Mouse (Mus musculus) C2C12 (cell line): ENCODE results near the gene Pyy. TPM values are rescaled to one million over a fixed set of nuclear protein-coding genes. Genes with fewer than 3 reads are reported as not detected.

Experiments used
- H3K27me3 ChIP-seq: one replicate; pipeline ENCODE4 v1.6.1; 2011; ENCODE audit not compliant: control insufficient read depth, insufficient read depth, insufficient read length
- H3K36me3 ChIP-seq: one replicate; pipeline ENCODE4 v1.6.1; 2011; ENCODE audit not compliant: control insufficient read depth, insufficient read depth
- H3K4me3 ChIP-seq: one replicate; pipeline ENCODE4 v1.5.1; 2011; ENCODE audit warnings: mild to moderate bottlenecking, control low read depth; ENCODE audit not compliant: poor library complexity, insufficient read depth, severe bottlenecking
- H3K79me2 ChIP-seq: one replicate; pipeline ENCODE4 v1.6.1; 2011; ENCODE audit not compliant: control insufficient read depth, insufficient read depth
- H3K79me3 ChIP-seq: one replicate; pipeline ENCODE4 v1.6.1; 2011; ENCODE audit warnings: low read depth, control low read depth
- H3ac ChIP-seq: one replicate; pipeline ENCODE3; 2011; ENCODE audit warnings: low read depth; ENCODE audit not compliant: control insufficient read depth, insufficient read length
- CEBPB ChIP-seq: IDR thresholded peaks from one replicate; pipeline ENCODE4 v1.6.1; 2011; ENCODE audit warnings: low read depth, mild to moderate bottlenecking, control low read depth, moderate library complexity
- CTCF ChIP-seq: IDR thresholded peaks from one replicate; pipeline ENCODE4 v1.5.1; 2011; ENCODE audit not compliant: control insufficient read depth, insufficient read depth, insufficient read length
- FOSL1 ChIP-seq: IDR thresholded peaks from one replicate; pipeline ENCODE4 v1.8.0; 2011; ENCODE audit warnings: mild to moderate bottlenecking, low read length; ENCODE audit not compliant: poor library complexity, insufficient read depth, severe bottlenecking
- MAX ChIP-seq: IDR thresholded peaks from one replicate; pipeline ENCODE4 v1.6.1; 2011; ENCODE audit warnings: mild to moderate bottlenecking, control low read depth
- MYOD1 ChIP-seq: IDR thresholded peaks from one replicate; pipeline ENCODE4 v1.6.1; 2011; ENCODE audit warnings: low read depth; ENCODE audit not compliant: control insufficient read depth, insufficient read length
- MYOG ChIP-seq: IDR thresholded peaks from one replicate; pipeline ENCODE4 v1.6.1; 2011; ENCODE audit not compliant: control insufficient read depth, insufficient read length; ENCODE audit errors: extremely low read depth
- USF1 ChIP-seq: IDR thresholded peaks from one replicate; pipeline ENCODE4 v1.6.1; 2011; ENCODE audit warnings: low read depth, mild to moderate bottlenecking, control low read depth, moderate library complexity
- polyA plus RNA-seq: library from polyadenylated mRNA; unstranded; fragments of >200 nt; fragmentation: generic; extraction: Trizol; gene quantifications from one replicate; pipeline ENCODE4 v1.2.1, GENCODE M21; 2012; ENCODE audit warnings: missing spikeins

The Pyy gene
- polyA plus RNA-seq, 1 experiment: not detected

DNA sequence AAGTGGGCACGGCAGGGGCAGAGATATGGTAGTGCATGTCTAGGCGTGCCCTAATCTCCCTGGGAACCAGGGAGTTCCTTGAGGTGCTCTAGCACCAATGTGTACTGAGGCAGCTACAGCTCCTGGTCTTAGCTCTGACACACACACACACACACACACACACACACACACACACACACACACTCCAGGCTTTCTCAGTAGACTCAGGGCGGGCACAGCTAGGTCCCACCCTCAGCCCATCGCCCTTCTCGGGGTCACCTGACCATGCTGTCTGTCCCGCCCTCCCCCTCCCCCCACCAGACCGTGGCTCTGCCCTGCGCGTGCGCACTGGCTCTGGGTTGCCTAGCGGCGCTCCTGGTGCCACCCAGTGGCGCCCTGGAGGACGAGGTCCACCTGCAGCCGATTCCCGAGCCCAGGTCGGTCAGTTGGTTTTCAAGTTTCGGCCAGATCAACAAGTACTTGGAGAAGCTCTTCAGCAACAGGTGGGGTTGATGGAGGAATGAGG lies 10.7 kb downstream of the Pyy start:
- Histone ChIP-seq H3K4me3 (no peak overlapping the region), H3K27me3 (peaks cover 76% of the 10 kb centered on the region), H3ac (no peak overlapping the region), H3K79me2 (no peaks in the 10 kb centered on the region), H3K79me3 (no peaks in the 10 kb centered on the region), H3K36me3 (no peaks in the 10 kb centered on the region)
- TF ChIP-seq CEBPB (no peak), CTCF (peak; percentile 48), MYOG (no peak), MAX (no peak)

DNA sequence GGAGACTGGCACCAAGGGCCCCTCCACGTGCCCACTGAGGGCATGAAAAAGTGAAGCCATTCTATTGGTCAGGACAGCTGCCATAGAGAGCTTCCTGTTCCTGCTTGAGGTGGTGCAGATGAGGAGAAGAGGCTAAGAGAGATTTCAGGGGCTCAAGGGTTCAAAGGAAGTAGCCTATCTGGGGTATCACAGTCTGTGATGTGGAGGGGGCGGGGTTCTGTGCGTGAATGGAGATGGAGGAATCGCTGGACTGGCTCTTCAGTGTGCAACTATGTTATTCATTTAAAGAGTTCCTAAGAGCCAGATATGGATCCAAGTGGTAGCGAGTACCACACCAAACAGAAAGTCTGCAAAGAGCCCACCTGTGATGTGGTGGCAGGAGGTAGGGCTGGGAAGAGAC lies 11.2 kb downstream of the Pyy start:
- no peaks in the 10 kb centered on the region for H3K79me3 ChIP-seq
- no peak for TF ChIP-seq MYOD1
- TF ChIP-seq CEBPB: no peak
- TF ChIP-seq USF1: no peak
- TF ChIP-seq FOSL1: no peak
- TF ChIP-seq MAX: no peak
- no peak for TF ChIP-seq CTCF
- TF ChIP-seq MYOG: no peak
- H3K36me3 ChIP-seq: no peaks in the 10 kb centered on the region
- H3K27me3 ChIP-seq: peaks cover 76% of the 10 kb centered on the region
- H3K4me3 ChIP-seq: no peak overlapping the region
- H3K79me2 ChIP-seq: no peaks in the 10 kb centered on the region
- H3ac ChIP-seq: no peak overlapping the region

DNA sequence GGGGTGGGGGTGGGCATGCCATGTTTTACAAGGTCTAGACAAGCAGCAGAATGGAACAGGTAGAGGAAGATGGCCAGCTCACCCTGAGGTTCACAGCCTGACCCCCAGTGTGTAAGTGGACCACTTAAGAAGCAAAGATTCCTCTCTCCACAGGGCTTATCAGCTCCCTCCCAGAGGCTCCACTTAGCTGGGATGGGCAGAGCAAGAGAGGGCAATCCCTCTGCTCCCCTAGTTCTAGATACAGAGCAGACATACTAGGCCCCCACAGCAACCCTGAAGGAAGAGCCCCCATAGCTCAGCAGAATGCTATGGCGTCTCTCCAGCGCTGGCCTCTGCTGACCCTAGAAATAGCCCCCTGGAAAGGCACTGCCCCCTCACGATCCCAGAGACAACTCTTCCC lies 12.0 kb downstream of the Pyy start:
- peaks cover 70% of the 10 kb centered on the region for H3K27me3 ChIP-seq
- TF ChIP-seq MYOG: no peak
- H3K79me3 ChIP-seq: no peaks in the 10 kb centered on the region
- no peaks in the 10 kb centered on the region for H3K79me2 ChIP-seq
- H3ac ChIP-seq: no peak overlapping the region
- H3K36me3 ChIP-seq: no peaks in the 10 kb centered on the region
- no peak overlapping the region for H3K4me3 ChIP-seq

- TF ChIP-seq FOSL1: no peak
- no peak for TF ChIP-seq CEBPB
- no peak for TF ChIP-seq MYOG
- no peak for TF ChIP-seq MAX
- TF ChIP-seq USF1: no peak
- TF ChIP-seq MYOD1: no peak
- no peak for TF ChIP-seq CTCF
- H3ac ChIP-seq: no peak overlapping the region
- no peaks in the 10 kb centered on the region for H3K36me3 ChIP-seq
- H3K79me3 ChIP-seq: no peaks in the 10 kb centered on the region
- H3K4me3 ChIP-seq: peak overlapping the region; percentile 38
- H3K79me2 ChIP-seq: no peaks in the 10 kb centered on the region
- H3K27me3 ChIP-seq: peaks cover 20% of the 10 kb centered on the region
Measured at GRCm38 (mm10) chr11:102089088-102089808, 18.4 kb downstream of the Pyy start.

DNA sequence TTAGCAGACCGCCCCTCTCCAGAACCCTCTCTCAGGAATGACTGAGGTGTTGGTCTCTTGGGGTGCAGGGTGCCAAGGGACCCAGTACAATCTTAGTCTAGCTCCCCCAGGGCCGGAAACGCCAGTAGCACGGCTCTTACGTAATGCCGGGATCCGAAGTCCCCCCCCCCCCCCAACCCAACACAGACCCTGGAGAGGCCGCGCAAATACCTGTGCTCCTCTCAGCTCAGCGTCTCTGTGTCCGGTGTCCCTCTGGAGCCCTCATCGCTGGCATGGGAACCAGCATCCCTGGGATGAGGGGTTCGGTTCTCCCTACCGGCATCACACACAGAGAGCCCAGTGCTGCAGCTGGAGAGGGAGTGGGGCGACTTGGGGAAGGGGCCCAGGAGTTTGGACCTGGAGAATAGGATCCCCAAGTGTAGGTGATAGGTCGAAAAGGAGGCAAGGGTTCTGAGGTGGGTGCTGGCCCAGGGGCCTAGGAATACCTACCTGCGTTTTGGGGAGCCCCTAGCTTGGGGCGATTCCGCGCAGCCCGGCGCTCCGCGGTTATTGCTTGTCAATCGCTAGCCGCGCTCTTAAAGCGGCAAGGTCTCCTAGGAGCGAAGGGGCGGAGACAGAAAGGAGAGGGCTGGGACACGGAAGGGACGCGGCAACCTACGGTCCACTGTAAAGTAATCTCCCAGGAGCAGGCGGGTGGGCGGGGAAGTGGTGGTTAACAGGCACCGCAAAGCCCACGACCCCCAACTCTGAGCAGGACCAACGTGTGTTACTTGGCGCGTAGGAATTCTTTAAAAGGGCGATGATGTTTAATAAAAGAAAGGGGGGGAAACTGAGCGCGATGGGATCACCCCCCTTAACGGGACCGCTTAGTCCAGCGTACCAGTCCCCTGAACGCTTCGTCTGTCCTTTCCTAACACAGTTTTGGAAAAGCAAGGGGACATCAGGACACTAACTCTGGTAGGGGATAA lies 19.4 kb downstream of the Pyy start, which contains the start of gene Mpp2:
Mpp2 (minus strand) TSS at position 585 of the 968 bp plus-strand sequence.
- Histone ChIP-seq H3K27me3 (peaks cover 16% of the 10 kb centered on the region), H3ac (peak within 1 kb of the TSS; percentile 57), H3K36me3 (no peaks in the 10 kb centered on the region), H3K4me3 (peak within 1 kb of the TSS; percentile 38), H3K79me2 (no peaks in the 10 kb centered on the region), H3K79me3 (no peaks in the 10 kb centered on the region)
- TF ChIP-seq CTCF (no peak), MYOD1 (no peak), MAX (no peak), CEBPB (no peak), MYOG (no peak), FOSL1 (no peak)
